Mouse (Mus musculus) G1E-ER4 (cell line): Measurements from ENCODE around the gene Vmn1r7. TPM values are rescaled to one million over a fixed set of nuclear protein-coding genes. Genes with fewer than 3 reads are reported as not detected.
"Not testable (repeated sequence)": the region's sequence is repeated elsewhere in the genome, so short reads cannot be mapped to it uniquely, and the experiment has no call there.

ENCODE experiments used
- GATA1 ChIP-seq: IDR thresholded peaks from one replicate; pipeline ENCODE4 v1.8.0; 2012; ENCODE audit warnings: low read length, inconsistent platforms
- polyA plus RNA-seq: library from polyadenylated mRNA; stranded (reverse); fragments of >175 nt; gene quantifications from 2 replicates; pipeline ENCODE4 v1.2.3, GENCODE M21; 2012

Vmn1r7 gene
- polyA plus RNA-seq, result not detected in 2 replicates

GRCm38 (mm10) chr6:57025224-57025623 is at the start of gene Vmn1r7:
Gene Vmn1r7 (minus strand): TSS chr6:57025324.
- TF ChIP-seq GATA1, result not testable (repeated sequence)

GRCm38 (mm10) chr6:57066487-57066886 is 41.4 kb upstream of the Vmn1r7 start, which contains the start of gene Vmn1r9:
Gene Vmn1r9 (plus strand): TSS chr6:57066787.
- TF ChIP-seq GATA1, result no peak

- no peak for TF ChIP-seq GATA1
Measured at GRCm38 (mm10) chr6:57063730-57064129, 38.6 kb upstream of the Vmn1r7 start.

- TF ChIP-seq GATA1, result no peak
Measured at GRCm38 (mm10) chr6:57034674-57035073, 9.6 kb upstream of the Vmn1r7 start.

- no peak for TF ChIP-seq GATA1
Measured at GRCm38 (mm10) chr6:57031984-57032383, 6.9 kb upstream of the Vmn1r7 start, which contains the start of gene Vmn1r8. Gene Vmn1r8 (plus strand): TSS chr6:57032284.

- no peak for TF ChIP-seq GATA1
Measured at GRCm38 (mm10) chr6:56996943-56997342, 28.2 kb downstream of the Vmn1r7 start, which contains the start of gene Vmn1r6. Gene Vmn1r6 (plus strand): TSS chr6:56997243.

Other genes with a start within 250 kb of the Vmn1r7 start
- gene Kbtbd2, start 227.5 kb downstream of the Vmn1r7 start, polyA plus RNA-seq, result 3.2 and 5.7 TPM in 2 replicates
- gene Fkbp9, start 193.3 kb downstream of the Vmn1r7 start, polyA plus RNA-seq, result not detected in 2 replicates
- gene Nt5c3, start 101.4 kb downstream of the Vmn1r7 start, polyA plus RNA-seq, result 97.7 and 126 TPM in 2 replicates
- gene Vmn1r4, start 101.3 kb downstream of the Vmn1r7 start, polyA plus RNA-seq, result not detected in 2 replicates
- gene Vmn1r5, start 55.1 kb downstream of the Vmn1r7 start, polyA plus RNA-seq, result not detected in 2 replicates
- not detected in 2 replicates for gene Vmn1r6, start 28.1 kb downstream of the Vmn1r7 start, polyA plus RNA-seq
- gene Vmn1r8, start 7.0 kb upstream of the Vmn1r7 start, polyA plus RNA-seq, result not detected in 2 replicates
- gene Vmn1r9, start 41.5 kb upstream of the Vmn1r7 start, polyA plus RNA-seq, result not detected in 2 replicates
- gene Vmn1r10, start 84.1 kb upstream of the Vmn1r7 start, polyA plus RNA-seq, result not detected in 2 replicates
- not detected in 2 replicates for gene Vmn1r11, start 108.1 kb upstream of the Vmn1r7 start, polyA plus RNA-seq
- gene Vmn1r12, start 131.6 kb upstream of the Vmn1r7 start, polyA plus RNA-seq, result not detected in 2 replicates
- not detected in 2 replicates for gene Vmn1r13, start 178.0 kb upstream of the Vmn1r7 start, polyA plus RNA-seq
- gene Vmn1r14, start 206.4 kb upstream of the Vmn1r7 start, polyA plus RNA-seq, result not detected in 2 replicates
- not detected in 2 replicates for gene Vmn1r15, start 232.6 kb upstream of the Vmn1r7 start, polyA plus RNA-seq